17 mouse cellular contexts compared by ENCODE assay signal in the genomic region with DNA sequence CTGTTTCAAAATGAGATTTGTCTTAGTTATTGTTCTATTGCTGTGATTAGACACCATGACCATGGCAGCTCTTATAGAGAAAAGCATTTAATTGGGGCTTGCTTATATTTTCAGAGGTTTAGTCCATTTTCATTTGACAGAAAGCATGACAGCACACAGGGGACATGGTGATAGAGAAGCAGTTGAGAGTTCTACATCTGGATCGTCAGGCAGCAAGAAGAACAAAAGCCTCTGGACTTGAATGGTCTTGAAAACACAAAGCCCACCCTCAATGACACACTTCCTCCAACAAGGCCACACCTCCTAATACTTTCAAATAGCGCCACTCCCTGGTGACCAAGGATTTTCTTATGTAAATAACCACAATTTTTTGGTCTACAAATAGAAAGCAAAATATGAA.
DNase-seq lines count a peak whose midpoint lies in the region; ATAC-seq and TF ChIP-seq lines count a peak whose summit lies in the region.
"Had no signal": no experiment of that assay in that cellular context is flagged by ENCODE, and none has a peak within 500 bp of the region (broad histone marks: within the 10 kb centered on the region; RNA-seq: fewer than 3 reads in every experiment).

No protein-coding gene starts in this region.

- no peak for DNase-seq in forebrain, postnatal 0 days
- DNase-seq in ES-CJ7 (ENCODE audit: low read depth, low spot score), result peak; percentile 57
- no peak for DNase-seq in hindbrain, embryonic 14.5 days (ENCODE audit: low spot score)
- no peak for DNase-seq in urinary bladder, postnatal 10 days (ENCODE audit: low spot score)
- no peak for DNase-seq in left cerebral cortex, adult 9 months (ENCODE audit: low spot score in 2 of 2)
- DNase-seq: adrenal gland, postnatal 10 days; cerebellum, adult 9-10 months; heart, adult 2 months; lung, adult 2 months; lung, postnatal 4 days; right cerebral cortex, postnatal 25 days had no signal

- H3K9me3 ChIP-seq in forebrain, embryonic 13.5 days (replicated peaks), result no peaks in the 10 kb centered on the region
- H3K9me3 ChIP-seq in forebrain, postnatal 0 days (ENCODE audit: low read length), result no peaks in the 10 kb centered on the region
- no peaks in the 10 kb centered on the region for H3K9me3 ChIP-seq in hindbrain, embryonic 14.5 days (ENCODE audit: control insufficient read depth, low read length)
- H3K9me3 ChIP-seq in midbrain, embryonic 16.5 days (replicated peaks; ENCODE audit: control insufficient read depth, low read length, poor library complexity, severe bottlenecking), result no peaks in the 10 kb centered on the region
- H3K9me3 ChIP-seq: kidney, embryonic 15.5 days; limb, embryonic 15.5 days had no signal

- WGBS in forebrain, embryonic 13.5 days, result 16% methylated on average over 2 of the region's 2 CpGs
- 33% methylated on average over 2 of the region's 2 CpGs for WGBS in forebrain, postnatal 0 days
- WGBS in hindbrain, embryonic 14.5 days, result 28% methylated on average over 2 of the region's 2 CpGs
- WGBS in midbrain, embryonic 16.5 days, result 15% methylated on average over 2 of the region's 2 CpGs

- H3K27ac ChIP-seq in forebrain, embryonic 13.5 days, result no peak overlapping the region; the same call in 1 of the 2 replicates
- H3K27ac ChIP-seq in forebrain, postnatal 0 days (ENCODE audit: low read depth, low read length), result no peak overlapping the region
- peak overlapping the region; percentile 10; the same call in 1 of the 2 replicates for H3K27ac ChIP-seq in hindbrain, embryonic 14.5 days
- H3K27ac ChIP-seq in midbrain, embryonic 16.5 days (ENCODE audit: low read length), result no peak overlapping the region
- H3K27ac ChIP-seq: heart, adult 2 months; kidney, embryonic 15.5 days; layer of hippocampus, adult 2 months; limb, embryonic 15.5 days had no signal

- no peak for TF ChIP-seq CTCF in forebrain, postnatal 0 days (IDR thresholded peaks at IDR 0.05; ENCODE audit: low read depth)

- H3K4me1 ChIP-seq in forebrain, embryonic 13.5 days, result peaks cover 13% of the 10 kb centered on the region
- H3K4me1 ChIP-seq in forebrain, postnatal 0 days (ENCODE audit: insufficient read depth), result no peaks in the 10 kb centered on the region
- no peaks in the 10 kb centered on the region for H3K4me1 ChIP-seq in hindbrain, embryonic 14.5 days (replicated peaks; ENCODE audit: control insufficient read depth, insufficient read depth, low read length)
- peaks cover 6% of the 10 kb centered on the region for H3K4me1 ChIP-seq in midbrain, embryonic 16.5 days (ENCODE audit: control insufficient read depth, insufficient read depth, low read length)
- H3K4me1 ChIP-seq: kidney, embryonic 15.5 days; limb, embryonic 15.5 days had no signal

- H3K9ac ChIP-seq in forebrain, embryonic 13.5 days, result no peak overlapping the region
- H3K9ac ChIP-seq in forebrain, postnatal 0 days, result no peak overlapping the region
- no peak overlapping the region for H3K9ac ChIP-seq in hindbrain, embryonic 14.5 days
- H3K9ac ChIP-seq in midbrain, embryonic 16.5 days (ENCODE audit: low read depth, low read length), result no peak overlapping the region
- H3K9ac ChIP-seq: kidney, embryonic 15.5 days; limb, embryonic 15.5 days had no signal

- no peak overlapping the region for H3K4me2 ChIP-seq in forebrain, embryonic 13.5 days
- no peak overlapping the region for H3K4me2 ChIP-seq in forebrain, postnatal 0 days (ENCODE audit: low read depth)
- no peak overlapping the region for H3K4me2 ChIP-seq in hindbrain, embryonic 14.5 days (replicated peaks)
- no peak overlapping the region for H3K4me2 ChIP-seq in midbrain, embryonic 16.5 days (ENCODE audit: low read length)
- H3K4me2 ChIP-seq: kidney, embryonic 15.5 days; limb, embryonic 15.5 days had no signal

- no peaks in the 10 kb centered on the region for H3K27me3 ChIP-seq in forebrain, embryonic 13.5 days
- H3K27me3 ChIP-seq in forebrain, postnatal 0 days (ENCODE audit: insufficient read depth, low read length), result no peaks in the 10 kb centered on the region
- no peaks in the 10 kb centered on the region for H3K27me3 ChIP-seq in hindbrain, embryonic 14.5 days (ENCODE audit: control insufficient read depth, insufficient read depth, low read length)
- H3K27me3 ChIP-seq in midbrain, embryonic 16.5 days (ENCODE audit: control insufficient read depth, insufficient read depth, low read depth, low read length), result no peaks in the 10 kb centered on the region
- H3K27me3 ChIP-seq: kidney, embryonic 15.5 days; limb, embryonic 15.5 days had no signal

- ATAC-seq in forebrain, embryonic 13.5 days, result peak; percentile 19; the same call in 1 of the 2 replicates
- ATAC-seq in forebrain, postnatal 0 days, result no peak
- ATAC-seq in hindbrain, embryonic 14.5 days (ENCODE audit: low FRiP score), result no peak
- peak; percentile 34; the same call in 1 of the 2 replicates for ATAC-seq in midbrain, embryonic 16.5 days
- no peak for ATAC-seq in monocyte, adult 5-6 weeks (replicated peaks; ENCODE audit: insufficient number of reproducible peaks, low FRiP score, low TSS enrichment, poor library complexity, severe bottlenecking)

- no peaks in the 10 kb centered on the region for H3K36me3 ChIP-seq in forebrain, embryonic 13.5 days (ENCODE audit: poor library complexity, severe bottlenecking)
- no peaks in the 10 kb centered on the region for H3K36me3 ChIP-seq in forebrain, postnatal 0 days (ENCODE audit: insufficient read depth)
- no peaks in the 10 kb centered on the region for H3K36me3 ChIP-seq in hindbrain, embryonic 14.5 days (replicated peaks; ENCODE audit: control insufficient read depth, insufficient read depth)
- no peaks in the 10 kb centered on the region for H3K36me3 ChIP-seq in midbrain, embryonic 16.5 days (ENCODE audit: control insufficient read depth, insufficient read depth, low read length)
- H3K36me3 ChIP-seq: kidney, embryonic 15.5 days; limb, embryonic 15.5 days had no signal

- no peak overlapping the region for H3K4me3 ChIP-seq in forebrain, embryonic 13.5 days
- no peak overlapping the region for H3K4me3 ChIP-seq in forebrain, postnatal 0 days (ENCODE audit: low read depth, low read length)
- H3K4me3 ChIP-seq in hindbrain, embryonic 14.5 days (replicated peaks; ENCODE audit: low read length), result no peak overlapping the region
- H3K4me3 ChIP-seq in midbrain, embryonic 16.5 days (ENCODE audit: low read depth, low read length), result no peak overlapping the region
- H3K4me3 ChIP-seq: heart, adult 2 months; kidney, embryonic 15.5 days; layer of hippocampus, adult 2 months; limb, embryonic 15.5 days had no signal

Comparison
In these comparisons a context has a peak if more than half of its experiments do, and no peak if none do; other contexts are left out.
1. ATAC-seq: peak in forebrain, embryonic 13.5 days (single experiment) and midbrain, embryonic 16.5 days (single experiment); none in forebrain, postnatal 0 days (single experiment), hindbrain, embryonic 14.5 days (single experiment) and monocyte, adult 5-6 weeks (single experiment).